Mouse (Mus musculus) bone marrow, adult 2 months (tissue): ENCODE data around the gene Nell2.

ENCODE experiments used
- CTCF ChIP-seq: fragments of 200-500 bp; IDR thresholded peaks from 2 replicates; pipeline ENCODE4 v1.5.1; 2011; ENCODE audit warnings: low read length, control low read depth; ENCODE audit not compliant: control insufficient read depth, insufficient read depth
- POLR2A ChIP-seq: fragments of 200-500 bp; IDR thresholded peaks from 2 replicates; pipeline ENCODE4 v1.6.1; 2011; ENCODE audit warnings: low read depth, mild to moderate bottlenecking, control low read depth, low read length, borderline replicate concordance; ENCODE audit not compliant: control insufficient read depth

- TF ChIP-seq CTCF = no peak
- TF ChIP-seq POLR2A = no peak
Measured at GRCm38 (mm10) chr15:95272167-95272566, 256.2 kb downstream of the Nell2 start.
